Mouse (Mus musculus) MEL (cell line): Measurements from ENCODE around the gene Izumo4.

ENCODE experiments used
- GABPA ChIP-seq: IDR thresholded peaks from 2 replicates; pipeline ENCODE4 v1.6.1; 2012; ENCODE audit warnings: low read depth, mild to moderate bottlenecking, inconsistent platforms, low read length, improper control_type of control experiment, moderate library complexity
- MAX ChIP-seq: IDR thresholded peaks from 2 replicates; pipeline ENCODE4 v1.6.1; 2011; ENCODE audit warnings: low read length, improper control_type of control experiment

DNA sequence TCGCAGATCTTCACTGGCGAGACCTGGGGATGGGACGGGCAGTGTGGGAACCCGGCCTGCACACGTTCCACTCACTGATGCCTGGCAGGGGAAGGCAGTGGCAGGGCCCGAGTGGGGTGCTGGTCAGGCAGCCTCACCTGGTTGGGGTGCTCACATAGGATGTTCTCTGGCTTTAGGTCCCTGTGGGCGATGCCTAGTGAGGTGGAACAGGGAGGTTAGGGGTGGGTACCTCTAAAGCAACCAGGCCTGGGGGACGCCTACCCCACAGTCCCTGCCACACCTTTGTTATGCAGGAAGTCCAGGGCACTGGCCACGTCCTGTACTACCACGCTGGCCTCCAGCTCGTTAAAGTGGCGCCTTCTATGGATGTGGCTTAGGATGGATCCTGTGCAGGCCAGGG lies 33.0 kb upstream of the Izumo4 start:
- TF ChIP-seq MAX, result no peak
- no peak for TF ChIP-seq GABPA
